8 mouse cellular contexts compared by ENCODE assay signal in the genomic region with DNA sequence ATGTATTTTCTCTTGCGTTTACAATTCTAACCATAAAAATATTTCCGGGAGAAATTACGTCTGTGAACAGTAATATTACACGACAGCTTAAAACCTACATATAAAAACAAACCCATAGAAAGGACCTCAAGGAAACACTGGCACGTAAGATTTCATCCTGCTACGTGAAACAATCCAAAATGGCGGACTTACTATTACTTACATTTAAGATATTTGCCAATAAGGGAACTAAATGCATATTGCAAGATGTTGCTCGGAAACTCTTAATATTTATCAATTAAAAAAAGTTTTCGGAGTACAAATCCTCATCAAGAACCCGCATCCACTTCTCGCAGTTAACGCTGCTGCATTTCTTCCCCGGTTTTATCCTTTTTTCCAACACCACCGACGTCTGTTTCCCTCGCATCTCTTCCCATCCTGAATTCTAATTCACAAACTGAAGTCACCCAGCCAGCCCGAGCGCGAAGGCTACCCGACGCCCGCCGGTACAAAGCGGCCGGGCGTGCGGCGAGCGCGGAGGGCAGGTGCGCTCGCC. TPM values are rescaled to one million over a fixed set of nuclear protein-coding genes. Genes with fewer than 3 reads are reported as not detected.
DNase-seq lines count a peak whose midpoint lies in the region; ATAC-seq and TF ChIP-seq lines count a peak whose summit lies in the region.

No protein-coding gene starts in this region.

- no peak for TF ChIP-seq CTCF in testis, adult 2 months (IDR thresholded peaks at IDR 0.05; ENCODE audit: control insufficient read depth, insufficient read depth, insufficient replicate concordance, low read depth, low read length)

- H3K4me1 ChIP-seq in testis, adult 2 months (ENCODE audit: control insufficient read depth, insufficient read depth, low read length) = peaks cover 3% of the 10 kb centered on the region; the same call in 1 of the 2 replicates
- H3K4me1 ChIP-seq in liver, embryonic 12.5 days = peaks cover 7% of the 10 kb centered on the region

- no peak for TF ChIP-seq POLR2A in testis, adult 2 months (IDR thresholded peaks at IDR 0.05; ENCODE audit: control insufficient read depth, low read depth, low read length)

- peak overlapping the region; percentile 79 for H3K4me3 ChIP-seq in testis, adult 2 months (ENCODE audit: control insufficient read depth, low read depth, low read length)
- peak overlapping the region; percentile 80 for H3K4me3 ChIP-seq in liver, embryonic 12.5 days

- peak overlapping the region; percentile 45 for H3K27ac ChIP-seq in testis, adult 2 months (ENCODE audit: control insufficient read depth, insufficient read depth, low read depth, low read length)
- peak overlapping the region; percentile 78 for H3K27ac ChIP-seq in liver, embryonic 12.5 days

- 1% methylated on average over 32 of the region's 32 CpGs for WGBS in liver, embryonic 12.5 days (ENCODE audit: insufficient replicate concordance)

- no peaks in the 10 kb centered on the region for H3K36me3 ChIP-seq in testis, adult 2 months (ENCODE audit: control insufficient read depth, insufficient read depth, low read length)
- no peaks in the 10 kb centered on the region for H3K36me3 ChIP-seq in liver, embryonic 12.5 days

- ATAC-seq in liver, embryonic 12.5 days = peak; percentile 70; the same call in 1 of the 2 replicates
- ATAC-seq in erythroid progenitor cell, adult 5-6 weeks (replicated peaks; ENCODE audit: low FRiP score, poor library complexity, severe bottlenecking) = no peak

- no peaks in the 10 kb centered on the region for H3K9me3 ChIP-seq in liver, embryonic 12.5 days (replicated peaks)

- no peaks in the 10 kb centered on the region for H3K27me3 ChIP-seq in testis, adult 2 months (ENCODE audit: control insufficient read depth, insufficient read depth, low read length)
- H3K27me3 ChIP-seq in liver, embryonic 12.5 days (replicated peaks) = peaks cover 25% of the 10 kb centered on the region

- H3K9ac ChIP-seq in liver, embryonic 12.5 days = peak overlapping the region; percentile 86

- peak; percentile 10 to 13 for DNase-seq in frontal cortex, postnatal 36 days (ENCODE audit: low spot score in 2 of 2)
- no peak for DNase-seq in frontal cortex, postnatal 10 days (ENCODE audit: low spot score in 2 of 2)
- no peak for DNase-seq in testis, postnatal 10 days (ENCODE audit: low spot score)
- no peak for DNase-seq in gastrocnemius, postnatal 4 days (ENCODE audit: low spot score in 2 of 2)
- DNase-seq in B cell, adult 2 months = no peak

- H3K4me2 ChIP-seq in liver, embryonic 12.5 days = peak overlapping the region; percentile 99

RNA-seq across cellular contexts. Expression of gene Lin28b, which starts 0.9 kb away (rescaled TPM):
- 2.0 and 2.6 TPM in 2 replicates for polyA plus RNA-seq in testis, adult 2 months (2012; rRNA removed)
- 19.4 and 19.8 TPM in 2 replicates for polyA plus RNA-seq in liver, embryonic 12.5 days (2016; fragmentation: Nextera tagmentation; extraction: Ambion mirVana)
- not detected in 2 replicates for total RNA-seq in erythroid progenitor cell, adult 5-6 weeks (2015; ENCODE audit: low replicate concordance)
- not detected in 2 replicates for total RNA-seq in erythroid progenitor cell, adult 5-6 weeks (2017; ENCODE audit: low replicate concordance)
- not detected for total RNA-seq in gastrocnemius, postnatal 4 days (2021)

Comparison
In these comparisons a context has a peak if more than half of its experiments do, and no peak if none do; other contexts are left out.
1. DNase-seq: peak in frontal cortex, postnatal 36 days (2 of 2); none in frontal cortex, postnatal 10 days (0 of 2), testis, postnatal 10 days (single experiment), gastrocnemius, postnatal 4 days (0 of 2) and B cell, adult 2 months (0 of 2).